Mouse (Mus musculus) lung, postnatal 4 days (tissue): ENCODE data around the gene Atg4d.
A peak's percentile ranks its signal among the peaks of the same experiment; 100 is the strongest.
"Not testable (repeated sequence)": the region's sequence is repeated elsewhere in the genome, so short reads cannot be mapped to it uniquely, and the experiment has no call there.

Source experiments
- DNase-seq, 2 experiments: peaks; one replicate each; pipeline ENCODE4 v3.0.0; 2021

Atg4d gene

GRCm38 (mm10) chr9:21241343-21241742 is 23.8 kb upstream of the Atg4d start:
- DNase-seq, result peak; percentile 76 to 88

- DNase-seq, result no peak
These were observed 21.2 kb upstream of the Atg4d start for GRCm38 (mm10) chr9:21243826-21244427.

- peak in 1 of 2 experiments; percentile 37 for DNase-seq
These were observed 20.5 kb upstream of the Atg4d start for GRCm38 (mm10) chr9:21244428-21245112.

GRCm38 (mm10) chr9:21245113-21245487 is 20.0 kb upstream of the Atg4d start:
- DNase-seq, result no peak

- DNase-seq, result peak in 1 of 2 experiments; percentile 30
These were observed 18.8 kb upstream of the Atg4d start for GRCm38 (mm10) chr9:21246342-21246741.

GRCm38 (mm10) chr9:21248326-21248725 is 16.8 kb upstream of the Atg4d start, which contains the start of gene S1pr5:
Gene S1pr5 (minus strand): TSS chr9:21248443.
- peak; percentile 66 to 70 for DNase-seq

GRCm38 (mm10) chr9:21249629-21250508 is 15.2 kb upstream of the Atg4d start:
- DNase-seq, result no peak

- DNase-seq, result no peak
These were observed 14.6 kb upstream of the Atg4d start for GRCm38 (mm10) chr9:21250509-21250908.

- DNase-seq, result no peak
These were observed 13.9 kb upstream of the Atg4d start for GRCm38 (mm10) chr9:21251116-21251735.

GRCm38 (mm10) chr9:21254690-21255089 is 10.4 kb upstream of the Atg4d start:
- no peak for DNase-seq

- not testable (repeated sequence) for DNase-seq
These were observed 8.7 kb upstream of the Atg4d start for GRCm38 (mm10) chr9:21256349-21256748.

GRCm38 (mm10) chr9:21260491-21261040 is 4.5 kb upstream of the Atg4d start:
- no peak for DNase-seq

GRCm38 (mm10) chr9:21261831-21262230 is 3.3 kb upstream of the Atg4d start:
- no peak for DNase-seq

- no peak for DNase-seq
These were observed 657 bp upstream of the Atg4d start for GRCm38 (mm10) chr9:21264272-21264999.

- no peak for DNase-seq
These were observed 518 bp downstream of the Atg4d start for GRCm38 (mm10) chr9:21265611-21266010.

- no peak for DNase-seq
These were observed 1.8 kb downstream of the Atg4d start for GRCm38 (mm10) chr9:21266889-21267288.

GRCm38 (mm10) chr9:21268305-21268704 is 3.2 kb downstream of the Atg4d start:
- DNase-seq, result no peak

- not testable (repeated sequence) for DNase-seq
These were observed 4.5 kb downstream of the Atg4d start for GRCm38 (mm10) chr9:21269590-21269989.

- DNase-seq, result no peak
These were observed 7.3 kb downstream of the Atg4d start for GRCm38 (mm10) chr9:21272391-21272790.

- DNase-seq, result no peak
These were observed 8.0 kb downstream of the Atg4d start for GRCm38 (mm10) chr9:21273094-21273493.

- DNase-seq, result peak in 1 of 2 experiments; percentile 67
These were observed 8.6 kb downstream of the Atg4d start for GRCm38 (mm10) chr9:21273520-21274228.
